Mouse (Mus musculus): ENCODE results near the gene Casq1.

Gene Casq1

DNA sequence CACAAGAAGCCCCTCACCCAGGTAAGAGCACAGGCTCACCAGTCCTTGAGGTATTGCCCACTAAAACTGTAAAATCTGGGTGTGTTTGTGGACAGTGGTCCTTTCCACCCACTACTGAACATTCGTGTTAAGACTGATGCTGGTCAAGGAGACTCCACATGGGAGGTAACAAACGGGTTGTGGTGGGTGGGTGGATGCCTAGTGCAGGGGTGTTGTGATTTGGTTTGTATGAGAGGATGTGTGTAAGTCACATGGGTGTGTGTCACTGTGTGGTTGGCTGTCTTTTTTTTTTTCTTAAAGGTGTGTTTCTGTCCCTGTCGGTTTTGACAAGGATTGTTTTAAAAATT is 14.0 kb downstream of the Casq1 start:
- no peak for DNase-seq (ENCODE audit: low spot score)

DNA sequence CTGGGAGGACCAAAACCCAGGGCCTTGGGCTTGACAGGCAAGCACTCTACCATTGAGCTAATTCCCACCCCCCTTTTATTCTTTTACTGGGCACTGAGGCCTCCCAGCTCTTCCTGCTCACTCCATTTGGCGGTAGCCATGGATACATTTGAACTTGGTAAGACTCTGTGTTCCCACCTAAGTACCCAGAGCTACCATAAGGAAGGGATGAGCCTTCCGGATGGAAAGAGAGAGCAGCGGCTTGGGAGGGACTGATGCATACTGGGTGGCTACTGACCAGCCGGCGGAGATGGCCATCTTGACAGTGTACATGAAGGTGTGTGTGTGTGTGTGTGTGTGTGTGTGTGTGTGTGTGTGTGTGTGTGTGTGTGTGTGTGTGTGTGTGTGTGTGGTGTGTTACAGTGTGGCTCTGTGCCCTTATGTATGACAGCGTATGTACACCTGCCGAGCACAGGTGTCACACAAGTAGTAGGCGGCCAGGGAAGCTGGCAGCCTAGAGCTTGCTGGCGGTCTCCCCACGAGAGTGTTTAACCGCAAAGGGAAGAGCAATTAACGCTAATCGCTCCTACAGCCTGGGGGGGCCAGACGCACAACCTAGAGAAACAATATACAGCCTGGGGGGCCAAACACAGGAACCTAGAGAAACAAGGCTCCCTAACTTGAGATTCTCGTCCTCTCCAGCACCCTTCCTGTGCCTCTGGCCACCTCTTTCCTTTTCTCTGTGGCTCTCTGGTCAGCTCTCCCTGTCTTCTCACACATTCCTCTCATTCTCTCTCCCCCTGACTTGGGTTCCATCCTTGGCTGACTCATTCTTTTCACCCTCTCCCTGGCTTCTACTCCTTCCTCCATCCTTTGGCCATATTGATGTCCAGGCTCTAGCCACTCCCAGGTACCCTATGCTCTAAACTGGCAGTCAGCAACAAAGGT is 14.6 kb downstream of the Casq1 start:
- no peak for DNase-seq (ENCODE audit: low spot score)

GRCm38 (mm10) chr1:172204033-172204813 is 15.4 kb downstream of the Casq1 start:
- no peak for DNase-seq (ENCODE audit: low spot score)

- no peak for DNase-seq (ENCODE audit: low spot score)
Measured at GRCm38 (mm10) chr1:172203566-172203965, 16.1 kb downstream of the Casq1 start.

DNA sequence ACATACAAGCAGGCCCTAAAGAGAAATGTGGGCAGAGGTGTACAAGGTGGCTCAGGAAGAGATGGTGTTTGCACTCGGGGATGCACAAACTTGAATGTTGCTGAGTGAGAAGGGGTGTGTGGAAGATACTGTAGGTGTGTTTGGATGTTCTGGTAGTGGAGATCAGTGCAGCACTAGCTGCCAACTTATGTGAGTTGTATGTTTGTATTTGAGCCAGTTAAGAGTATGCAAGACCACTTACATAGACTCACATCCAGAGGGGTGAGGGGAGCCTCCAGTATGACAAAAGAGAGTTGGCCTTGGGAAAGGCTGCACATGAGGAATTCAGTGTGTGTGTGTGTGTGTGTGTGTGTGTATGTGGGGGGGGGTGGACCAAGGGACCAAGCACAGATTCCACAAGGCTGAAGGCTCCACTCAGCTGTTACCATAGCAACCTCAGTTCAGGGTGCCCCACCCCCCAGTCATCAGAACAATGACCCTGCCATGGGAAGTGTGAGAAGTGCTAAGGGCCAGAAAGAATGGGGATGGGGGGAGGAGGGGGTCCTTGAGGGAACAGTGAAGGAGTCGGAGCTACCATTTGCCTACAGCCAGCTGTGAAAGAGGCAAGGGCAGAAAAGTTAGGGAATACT is 16.7 kb downstream of the Casq1 start:
- DNase-seq (ENCODE audit: low spot score), result no peak

GRCm38 (mm10) chr1:172201967-172202880 is 17.4 kb downstream of the Casq1 start:
- DNase-seq (ENCODE audit: low spot score), result no peak

- no peak for DNase-seq (ENCODE audit: low spot score)
Measured at GRCm38 (mm10) chr1:172200871-172201447, 18.7 kb downstream of the Casq1 start.

DNA sequence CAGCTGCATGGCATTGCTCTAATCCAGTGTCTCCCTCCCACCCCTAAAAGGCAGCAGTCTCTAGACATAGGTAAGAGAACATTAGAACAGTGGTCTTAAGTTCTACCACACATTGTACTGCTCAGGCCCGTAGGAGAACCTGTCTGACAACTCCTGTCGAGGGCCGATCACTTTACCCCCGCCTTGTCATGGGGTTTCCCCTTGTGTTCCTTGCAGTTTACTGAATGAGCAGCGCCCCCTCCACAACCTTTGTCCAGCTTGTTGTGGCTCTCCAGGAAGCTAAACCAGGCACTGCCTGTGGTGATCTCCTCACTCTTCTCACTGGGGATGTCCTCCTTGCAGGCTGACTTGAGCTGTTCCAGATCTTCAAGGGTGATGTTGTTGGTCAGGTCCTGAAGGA is 19.5 kb downstream of the Casq1 start:
- DNase-seq (ENCODE audit: low spot score), result no peak

DNA sequence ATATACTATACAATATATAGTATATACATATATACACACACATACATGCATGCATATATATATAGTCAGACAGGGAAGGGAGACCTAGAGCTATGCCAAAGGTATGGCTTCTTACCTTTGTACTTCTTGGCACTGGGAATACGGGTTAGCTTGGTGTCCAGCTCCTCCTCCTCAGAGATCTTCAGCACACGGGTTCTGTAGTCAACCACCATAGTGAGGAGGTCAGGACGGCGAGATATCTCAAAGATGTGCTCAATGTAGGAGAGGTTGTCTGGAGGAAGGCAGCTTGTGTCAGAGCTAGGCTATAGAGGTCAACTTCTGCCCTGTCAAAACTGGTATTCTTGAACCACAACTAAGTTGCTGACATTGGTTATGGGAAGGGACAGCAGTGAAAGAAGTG is 20.7 kb downstream of the Casq1 start:
- no peak for DNase-seq (ENCODE audit: low spot score)

DNA sequence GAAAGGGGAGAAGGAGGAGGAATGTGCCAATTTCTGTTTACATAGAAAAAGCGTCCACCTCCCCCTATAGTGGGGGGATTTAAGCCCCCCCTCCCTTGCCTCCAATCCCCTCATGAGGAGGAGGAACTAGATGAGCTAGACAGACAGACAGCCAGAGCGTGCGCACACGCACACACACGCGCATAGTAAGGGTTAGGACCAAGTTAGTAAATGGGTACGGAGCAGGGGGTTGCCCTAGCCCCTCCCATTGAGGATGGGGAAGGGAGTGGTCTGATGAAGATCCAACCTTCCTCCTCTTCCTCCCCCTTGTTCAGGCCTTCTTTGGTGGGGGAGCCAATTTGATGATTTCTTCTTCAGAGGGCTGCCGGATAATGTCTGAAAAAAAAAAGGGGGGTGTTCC is 21.4 kb downstream of the Casq1 start:
- no peak for DNase-seq (ENCODE audit: low spot score)

DNA sequence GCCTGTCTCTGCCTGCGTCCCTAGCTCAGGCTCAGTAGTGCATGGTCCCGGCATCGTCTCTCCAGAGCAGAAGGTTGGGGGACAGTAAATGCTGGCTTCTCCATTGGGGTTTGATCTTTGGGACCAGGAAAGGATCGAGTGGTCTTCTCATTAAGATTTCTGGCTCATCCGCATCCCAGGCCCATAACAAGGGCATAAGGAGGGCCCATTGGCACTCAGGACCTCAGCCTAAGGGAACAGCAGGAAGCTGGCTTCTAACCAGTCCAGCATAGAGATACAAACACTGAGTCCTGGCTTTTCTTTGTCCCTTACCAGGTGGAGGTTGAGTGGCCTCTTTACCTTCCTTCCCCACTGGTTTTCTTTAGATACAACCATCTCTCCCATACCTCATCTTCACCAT is 21.8 kb downstream of the Casq1 start:
- no peak for DNase-seq (ENCODE audit: low spot score)

DNA sequence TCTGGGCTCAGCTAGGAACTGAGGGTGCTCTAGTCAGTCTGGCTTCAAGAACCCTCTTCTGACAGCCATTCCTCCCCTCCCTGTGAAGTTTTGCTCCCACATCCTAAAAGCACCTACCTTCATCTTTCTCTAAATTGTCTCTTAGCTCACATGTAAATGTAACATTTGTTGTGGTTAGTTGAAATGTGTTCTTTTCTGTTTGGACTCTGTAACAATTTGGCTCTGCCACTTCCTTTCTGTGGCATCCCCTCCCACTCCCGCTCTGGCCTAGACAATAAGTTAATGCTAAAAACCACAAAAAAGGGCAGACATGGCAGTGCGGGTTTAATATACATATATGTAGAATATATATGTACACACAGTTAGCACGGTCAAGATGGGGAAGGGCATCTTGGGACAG is 22.5 kb downstream of the Casq1 start:
- no peak for DNase-seq (ENCODE audit: low spot score)

GRCm38 (mm10) chr1:172194435-172194834 is 25.2 kb downstream of the Casq1 start:
- DNase-seq (ENCODE audit: low spot score), result no peak

DNA sequence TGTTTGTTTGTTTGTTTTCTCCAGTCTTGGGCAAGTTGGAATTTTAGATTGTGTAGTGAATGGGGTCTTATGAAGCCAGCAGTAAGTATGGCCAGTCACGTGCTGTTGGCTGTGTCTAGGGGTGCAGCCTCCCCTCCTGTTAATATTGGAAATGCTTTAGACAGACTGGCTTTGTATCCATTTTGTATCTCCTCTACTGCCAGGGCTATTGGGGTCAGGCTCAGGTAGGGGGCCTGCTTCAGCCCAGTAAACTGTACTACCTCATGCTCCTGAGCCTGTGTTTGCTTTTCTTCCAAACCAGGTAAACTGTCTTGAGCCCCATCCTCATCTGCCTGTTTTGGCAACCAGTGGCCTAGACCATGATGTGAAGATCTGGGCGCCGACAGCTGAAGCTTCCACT is 27.5 kb downstream of the Casq1 start:
- DNase-seq (ENCODE audit: low spot score), result no peak

DNA sequence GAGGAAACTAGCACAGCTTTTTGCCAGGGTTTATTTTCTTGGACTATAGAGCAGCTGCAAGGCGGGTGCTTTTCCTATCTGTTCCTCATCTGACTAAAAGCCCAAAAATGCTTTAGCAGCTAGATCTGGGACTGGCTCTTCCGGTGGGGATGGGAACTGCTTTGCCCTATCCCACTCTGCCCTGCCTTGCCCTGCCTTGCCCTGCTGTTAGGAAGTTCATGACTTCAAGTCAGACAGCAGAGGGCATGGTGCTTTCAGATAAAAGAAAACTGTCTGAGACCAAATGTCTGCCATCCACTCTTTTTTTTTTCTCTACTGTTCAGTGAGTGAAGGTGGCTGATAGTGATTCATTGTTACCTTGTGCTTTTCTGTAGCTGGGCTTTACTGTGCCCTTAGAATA is 28.1 kb downstream of the Casq1 start:
- no peak for DNase-seq (ENCODE audit: low spot score)

- no peak for DNase-seq (ENCODE audit: low spot score)
Measured at GRCm38 (mm10) chr1:172188891-172189290, 30.8 kb downstream of the Casq1 start.

GRCm38 (mm10) chr1:172186401-172187289 is 33.0 kb downstream of the Casq1 start:
- no peak for DNase-seq (ENCODE audit: low spot score)

DNA sequence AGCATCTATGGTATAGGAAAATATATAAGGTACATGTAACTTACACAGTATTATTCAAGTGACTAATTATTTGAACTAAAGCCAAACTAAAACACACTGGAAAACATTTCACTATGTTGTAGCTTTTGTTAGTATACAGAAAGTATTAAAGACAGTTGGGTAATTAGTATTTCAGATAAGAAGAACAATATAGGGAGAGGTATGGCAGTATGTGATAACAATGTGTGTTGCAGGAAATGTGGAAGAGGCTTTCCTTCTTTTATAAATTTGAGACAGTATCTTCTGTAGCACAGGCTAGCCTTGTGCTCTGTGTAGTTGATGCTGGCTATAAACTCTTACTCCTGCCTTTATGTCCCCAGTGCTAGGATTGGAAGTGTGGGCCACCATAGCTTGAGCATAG is 35.8 kb downstream of the Casq1 start:
- no peak for DNase-seq (ENCODE audit: low spot score)

GRCm38 (mm10) chr1:172183056-172183455 is 36.6 kb downstream of the Casq1 start:
- DNase-seq (ENCODE audit: low spot score), result no peak

- no peak for DNase-seq (ENCODE audit: low spot score)
Measured at GRCm38 (mm10) chr1:172181777-172182176, 37.9 kb downstream of the Casq1 start.
